ENCODE assay signal across 15 mouse cellular contexts in the genomic region with DNA sequence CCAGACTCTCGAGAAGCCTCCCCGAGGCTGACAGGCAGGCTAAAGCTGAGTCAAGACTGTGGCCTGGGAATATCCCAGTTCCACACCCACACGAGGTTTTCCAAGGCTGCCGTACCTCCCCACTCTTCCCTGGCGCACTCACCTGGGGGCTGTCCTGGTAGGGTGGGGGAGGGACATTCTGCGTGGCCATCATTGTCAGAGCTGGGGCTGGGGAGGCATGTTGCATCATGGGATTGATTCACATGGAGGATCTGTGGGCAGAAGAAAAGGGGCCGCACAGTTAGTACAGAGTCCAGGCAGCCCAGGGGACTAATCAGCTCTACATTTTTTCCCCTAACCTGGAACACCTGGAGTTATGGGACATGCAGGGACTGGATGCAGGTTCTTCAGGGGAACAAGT.
DNase-seq lines count a peak whose midpoint lies in the region; ATAC-seq and TF ChIP-seq lines count a peak whose summit lies in the region.
"Had no signal": no experiment of that assay in that cellular context is flagged by ENCODE, and none has a peak within 500 bp of the region (broad histone marks: within the 10 kb centered on the region; RNA-seq: fewer than 3 reads in every experiment).

No protein-coding gene starts in this region.

- H3K4me2 ChIP-seq in midbrain, embryonic 12.5 days (replicated peaks), result no peak overlapping the region
- H3K4me2 ChIP-seq in midbrain, embryonic 13.5 days (replicated peaks), result no peak overlapping the region
- H3K4me2 ChIP-seq: embryonic facial prominence, embryonic 15.5 days; forebrain, embryonic 12.5 days; heart, embryonic 12.5 days; hindbrain, embryonic 15.5 days had no signal

- no peak for TF ChIP-seq CTCF in gastrocnemius, adult 2 months (IDR thresholded peaks at IDR 0.05)

- H3K4me3 ChIP-seq in gastrocnemius, adult 2 months, result no peak overlapping the region
- H3K4me3 ChIP-seq in midbrain, embryonic 12.5 days, result no peak overlapping the region
- no peak overlapping the region for H3K4me3 ChIP-seq in midbrain, embryonic 13.5 days (replicated peaks)
- H3K4me3 ChIP-seq: embryonic facial prominence, embryonic 15.5 days; erythroblast, embryonic 14.5 days; forebrain, embryonic 12.5 days; heart, adult 2 months; heart, embryonic 12.5 days; hindbrain, embryonic 10.5 days; hindbrain, embryonic 15.5 days had no signal

- H3K36me3 ChIP-seq in midbrain, embryonic 12.5 days, result 0 out of 2 replicates have a peak, but pooled peaks cover 3% of the 10 kb centered on the region
- no peaks in the 10 kb centered on the region for H3K36me3 ChIP-seq in midbrain, embryonic 13.5 days
- H3K36me3 ChIP-seq: embryonic facial prominence, embryonic 15.5 days; heart, embryonic 12.5 days; hindbrain, embryonic 15.5 days had no signal

- no peak for ATAC-seq in midbrain, embryonic 12.5 days (ENCODE audit: low FRiP score, low read depth)
- no peak for ATAC-seq in midbrain, embryonic 13.5 days
- ATAC-seq: intestine, embryonic 16.5 days had no signal

- H3K27ac ChIP-seq in gastrocnemius, adult 2 months, result peak overlapping the region; percentile 72
- 0 out of 2 replicates have a peak overlapping the region, but pooled peaks have one; percentile 25 for H3K27ac ChIP-seq in midbrain, embryonic 12.5 days (replicated peaks)
- H3K27ac ChIP-seq in midbrain, embryonic 13.5 days, result no peak overlapping the region
- H3K27ac ChIP-seq: embryonic facial prominence, embryonic 15.5 days; forebrain, embryonic 12.5 days; heart, adult 2 months; hindbrain, embryonic 15.5 days had no signal

- H3K27me3 ChIP-seq in midbrain, embryonic 12.5 days, result no peaks in the 10 kb centered on the region; the same call in 1 of the 2 replicates
- no peaks in the 10 kb centered on the region for H3K27me3 ChIP-seq in midbrain, embryonic 13.5 days
- H3K27me3 ChIP-seq: embryonic facial prominence, embryonic 15.5 days; heart, embryonic 12.5 days; hindbrain, embryonic 15.5 days had no signal

- WGBS in midbrain, embryonic 12.5 days, result 78% methylated on average over 7 of the region's 7 CpGs
- 75% methylated on average over 7 of the region's 7 CpGs for WGBS in midbrain, embryonic 13.5 days

- H3K4me1 ChIP-seq in midbrain, embryonic 12.5 days, result peaks cover 46% of the 10 kb centered on the region
- H3K4me1 ChIP-seq in midbrain, embryonic 13.5 days (replicated peaks), result peaks cover 57% of the 10 kb centered on the region

- intact Hi-C loops in gastrocnemius, adult 2 months (cut with DNase I), result loop anchor here (2.0 kb wide), 1 partner anchor 51 kb away; no protein-coding TSS in a partner anchor

- H3K9ac ChIP-seq in midbrain, embryonic 12.5 days (replicated peaks), result no peak overlapping the region
- no peak overlapping the region for H3K9ac ChIP-seq in midbrain, embryonic 13.5 days (replicated peaks)
- H3K9ac ChIP-seq: embryonic facial prominence, embryonic 15.5 days; forebrain, embryonic 12.5 days; heart, embryonic 12.5 days; hindbrain, embryonic 15.5 days had no signal

- H3K9me3 ChIP-seq in midbrain, embryonic 12.5 days, result no peaks in the 10 kb centered on the region
- no peaks in the 10 kb centered on the region for H3K9me3 ChIP-seq in midbrain, embryonic 13.5 days
- H3K9me3 ChIP-seq: embryonic facial prominence, embryonic 15.5 days; forebrain, embryonic 12.5 days; heart, embryonic 12.5 days; hindbrain, embryonic 10.5 days; hindbrain, embryonic 15.5 days had no signal

- no peak for DNase-seq in gastrocnemius, adult 2 months
- DNase-seq in gastrocnemius, postnatal 25 days, result no peak
- DNase-seq in ES-CJ7 (ENCODE audit: low read depth, low spot score), result peak; percentile 42
- peak; percentile 48 for DNase-seq in ZHBTc4 (ENCODE audit: low read depth, low spot score)
- no peak for DNase-seq in layer of hippocampus, postnatal 25 days (ENCODE audit: extremely low spot score in 1 of 2, low spot score in 1 of 2)

Comparison
In these comparisons a context has a peak if more than half of its experiments do, and no peak if none do; other contexts are left out.
1. DNase-seq: peak in ES-CJ7 (single experiment) and ZHBTc4 (single experiment); none in gastrocnemius, adult 2 months (single experiment), gastrocnemius, postnatal 25 days (single experiment) and layer of hippocampus, postnatal 25 days (0 of 2).